Mouse (Mus musculus) embryonic facial prominence, embryonic 11.5 days (tissue): Measurements from ENCODE around the gene Slc6a1. TPM values are rescaled to one million over a fixed set of nuclear protein-coding genes. Genes with fewer than 3 reads are reported as not detected.
A peak's percentile ranks its signal among the peaks of the same experiment; 100 is the strongest.

Source experiments
- ATAC-seq: fragments of 200-750 bp; cut with Nextera tagmentation; replicated peaks from 2 replicates; pipeline ENCODE4 v1.8.0; 2017; ENCODE audit warnings: low read depth; ENCODE audit not compliant: insufficient number of reproducible peaks, low FRiP score, low TSS enrichment
- DNase-seq: peaks from one replicate; pipeline ENCODE4 v3.0.0-alpha.2; 2015; ENCODE audit warnings: low spot score
- H3K27ac ChIP-seq: fragments of 300-500 bp; sonication (generic); replicated peaks from 2 replicates; pipeline ENCODE4 v1.5.1; 2014; ENCODE audit warnings: mild to moderate bottlenecking, low read depth, low read length, control low read depth
- H3K27me3 ChIP-seq: fragments of 300-500 bp; sonication (generic); 2 replicates; pipeline ENCODE4 v1.6.1; 2014; ENCODE audit warnings: mild to moderate bottlenecking, low read length, moderate library complexity, mixed read lengths; ENCODE audit not compliant: control insufficient read depth, insufficient read depth
- H3K36me3 ChIP-seq: fragments of 300-500 bp; sonication (generic); replicated peaks from 2 replicates; pipeline ENCODE4 v1.6.1; 2014; ENCODE audit warnings: low read depth, mild to moderate bottlenecking, low read length, moderate library complexity, mixed read lengths; ENCODE audit not compliant: control insufficient read depth, insufficient read depth
- H3K4me1 ChIP-seq: fragments of 300-500 bp; sonication (generic); 2 replicates; pipeline ENCODE4 v1.6.1; 2014; ENCODE audit warnings: low read length, mixed read lengths; ENCODE audit not compliant: control insufficient read depth, insufficient read depth
- H3K4me2 ChIP-seq: fragments of 300-500 bp; sonication (generic); 2 replicates; pipeline ENCODE4 v1.6.1; 2014; ENCODE audit warnings: low read depth, mild to moderate bottlenecking, control low read depth, low read length, moderate library complexity
- H3K4me3 ChIP-seq: fragments of 300-500 bp; sonication (generic); 2 replicates; pipeline ENCODE4 v1.5.1; 2014; ENCODE audit warnings: low read depth, low read length, control low read depth
- H3K9ac ChIP-seq: fragments of 300-500 bp; sonication (generic); replicated peaks from 2 replicates; pipeline ENCODE4 v1.6.1; 2014; ENCODE audit warnings: mild to moderate bottlenecking, control low read depth, low read length
- H3K9me3 ChIP-seq: fragments of 300-500 bp; sonication (generic); replicated peaks from 2 replicates; pipeline ENCODE4 v1.6.1; 2016; ENCODE audit warnings: mild to moderate bottlenecking, low read length, inconsistent platforms, mixed read lengths; ENCODE audit not compliant: control insufficient read depth
- WGBS: fragments of 180-500 bp; shearing (Covaris S2); extraction: QIAGEN DNeasy Blood & Tissue Kit; methylation state at CpG from one replicate; pipeline ENCODE4 v1.1.7; 2014; 5-methylcytosine and 5-hydroxymethylcytosine counted together
- polyA plus RNA-seq: library from polyadenylated mRNA; unstranded; fragments of >200 nt; fragmentation: Nextera tagmentation; extraction: Ambion mirVana; gene quantifications from 2 replicates; pipeline ENCODE4 v1.2.1, GENCODE M21; 2014

The Slc6a1 gene
- polyA plus RNA-seq, 1 experiment from 2014 or later, result 2.7 TPM

DNA sequence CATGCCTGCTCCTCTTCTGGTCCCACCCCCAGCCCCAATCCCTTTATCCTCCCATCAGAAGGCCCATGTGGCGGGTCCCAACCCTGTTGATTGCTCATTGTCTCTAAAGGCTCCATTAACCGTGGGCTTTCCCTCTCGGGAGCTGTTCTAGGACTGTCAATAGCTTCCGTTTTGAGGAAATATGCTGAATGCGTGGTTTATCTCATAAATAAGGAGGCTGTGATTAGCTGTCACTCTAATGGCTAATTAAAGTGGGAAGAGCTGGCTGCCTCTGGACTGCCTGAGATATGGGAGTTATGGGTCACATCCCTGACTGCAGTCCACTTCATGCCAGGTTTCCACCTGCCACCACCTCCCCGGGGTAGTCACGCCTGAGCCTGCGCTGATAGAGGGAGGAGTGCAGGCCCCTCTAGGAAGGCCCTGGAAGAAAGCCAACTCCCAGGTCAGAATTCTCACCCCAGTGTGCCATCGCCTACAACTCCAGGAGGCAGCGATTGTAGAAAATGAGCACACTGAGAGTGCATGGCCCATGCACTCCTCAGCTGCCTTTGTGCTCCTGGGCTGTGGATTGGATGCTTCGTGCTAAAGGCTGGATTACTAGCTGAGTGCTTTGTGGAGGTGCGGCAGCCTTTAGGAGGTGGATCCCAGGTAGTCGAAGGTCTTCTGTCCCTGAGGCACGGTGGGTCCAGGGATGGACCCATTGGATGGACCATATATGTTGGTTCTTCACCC lies 8.3 kb upstream of the Slc6a1 start:
- no peak overlapping the region for H3K9ac ChIP-seq
- no peak overlapping the region for H3K4me2 ChIP-seq
- H3K4me1 ChIP-seq, result no peaks in the 10 kb centered on the region
- no peak for ATAC-seq
- no peak overlapping the region for H3K4me3 ChIP-seq
- H3K9me3 ChIP-seq, result no peaks in the 10 kb centered on the region
- no peak for DNase-seq
- no peak overlapping the region for H3K27ac ChIP-seq
- no peaks in the 10 kb centered on the region for H3K36me3 ChIP-seq
- H3K27me3 ChIP-seq, result no peaks in the 10 kb centered on the region
- 72% methylated on average over 14 of the region's 14 CpGs for WGBS

DNA sequence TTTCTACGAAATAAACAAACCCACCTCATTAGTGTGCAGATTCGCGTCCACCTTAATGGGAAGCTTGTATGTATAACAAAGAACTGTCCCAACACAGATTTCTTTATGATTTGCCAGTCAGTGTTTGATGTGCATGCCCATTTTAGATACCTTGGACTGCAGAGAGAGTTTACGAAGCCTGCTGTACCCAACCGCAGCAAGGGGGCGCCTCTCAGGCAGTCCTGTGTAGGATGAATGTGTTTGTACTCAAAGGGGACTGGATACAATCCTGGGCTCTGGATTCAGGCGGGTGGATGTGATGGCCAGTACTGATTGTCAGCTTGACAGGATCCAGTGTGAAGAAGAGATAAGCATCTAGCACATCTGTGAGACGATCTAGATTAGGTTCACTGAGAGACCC lies 6.6 kb upstream of the Slc6a1 start:
- ATAC-seq (no peak), DNase-seq (no peak)
- Histone ChIP-seq H3K4me2 (no peak overlapping the region), H3K27ac (no peak overlapping the region), H3K9me3 (no peaks in the 10 kb centered on the region), H3K9ac (no peak overlapping the region), H3K27me3 (no peaks in the 10 kb centered on the region), H3K4me1 (no peaks in the 10 kb centered on the region), H3K36me3 (no peaks in the 10 kb centered on the region), H3K4me3 (no peak overlapping the region)
- 58% methylated on average over 8 of the region's 8 CpGs for WGBS

DNA sequence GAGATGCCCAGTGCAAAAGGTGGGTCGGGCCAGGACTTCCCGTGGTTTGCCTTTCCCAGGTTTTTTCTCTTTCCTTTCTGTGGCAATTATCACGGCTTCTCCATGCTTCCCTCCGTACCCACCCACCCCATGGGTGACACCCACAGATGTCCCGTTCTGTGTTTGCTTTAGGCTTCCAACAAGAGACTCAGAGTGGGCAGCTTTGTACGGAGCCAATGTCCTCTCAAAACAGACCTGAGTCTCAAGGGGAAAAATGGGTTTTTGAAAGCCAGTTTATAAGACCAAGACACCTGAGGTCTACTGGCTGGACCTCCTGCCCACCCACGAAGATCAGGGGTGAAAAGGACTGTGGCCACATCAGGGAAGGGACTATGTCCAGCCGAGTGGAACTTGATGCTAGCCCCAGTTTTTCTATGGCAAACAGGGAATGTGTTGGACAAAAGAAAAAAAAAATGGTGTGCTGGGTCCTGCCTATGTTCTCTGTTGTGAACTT lies 889 bp downstream of the Slc6a1 start:
- peak overlapping the region; percentile 26 for H3K4me2 ChIP-seq
- no peak for ATAC-seq
- H3K27me3 ChIP-seq, result peaks cover 33% of the 10 kb centered on the region
- DNase-seq, result no peak
- peaks cover 3% of the 10 kb centered on the region; the same call in 1 of the 2 replicates for H3K4me1 ChIP-seq
- H3K9ac ChIP-seq, result no peak overlapping the region
- no peaks in the 10 kb centered on the region for H3K9me3 ChIP-seq
- peak overlapping the region; percentile 29; the same call in 1 of the 2 replicates for H3K4me3 ChIP-seq
- H3K27ac ChIP-seq, result no peak overlapping the region
- no peaks in the 10 kb centered on the region for H3K36me3 ChIP-seq
- 15% methylated on average over 8 of the region's 8 CpGs for WGBS

DNA sequence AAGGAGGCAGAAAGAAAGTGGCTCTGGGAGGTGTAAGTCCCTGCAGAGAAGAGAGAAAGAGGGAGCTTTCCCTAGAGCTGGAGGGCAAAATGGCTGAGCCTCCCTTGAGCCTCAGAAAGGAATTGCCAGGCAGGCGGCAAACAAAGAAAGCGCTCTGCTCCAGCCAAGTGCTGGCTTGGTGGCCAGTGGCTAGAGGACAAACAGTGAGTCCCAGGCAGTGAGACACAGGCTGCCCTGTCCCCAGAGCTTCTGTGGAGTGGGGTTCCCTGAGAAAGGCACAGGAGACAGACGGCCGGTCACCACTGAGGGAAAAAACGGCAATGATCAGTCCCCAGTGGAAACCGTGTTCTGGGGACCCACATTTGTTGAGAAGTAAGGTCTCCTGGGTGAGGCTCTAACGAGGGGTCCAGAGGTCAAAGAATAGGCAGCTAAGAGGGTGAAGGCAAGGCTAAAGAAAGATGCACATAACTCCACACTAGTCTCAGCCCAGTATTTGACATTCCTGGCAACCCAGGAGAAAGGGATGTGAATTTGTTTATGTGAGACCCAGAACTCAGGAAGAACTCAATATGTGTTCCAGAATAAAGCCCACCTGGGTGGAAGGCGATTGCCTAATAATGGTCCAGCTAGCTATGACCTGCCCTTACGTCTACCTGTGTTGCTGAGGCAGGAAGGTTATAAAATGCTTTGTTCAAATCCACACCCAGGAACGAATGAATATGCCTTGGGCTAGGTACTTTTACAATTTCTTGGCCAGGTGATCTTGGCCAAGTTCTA lies 1.7 kb downstream of the Slc6a1 start:
- H3K9ac ChIP-seq, result no peak overlapping the region

DNA sequence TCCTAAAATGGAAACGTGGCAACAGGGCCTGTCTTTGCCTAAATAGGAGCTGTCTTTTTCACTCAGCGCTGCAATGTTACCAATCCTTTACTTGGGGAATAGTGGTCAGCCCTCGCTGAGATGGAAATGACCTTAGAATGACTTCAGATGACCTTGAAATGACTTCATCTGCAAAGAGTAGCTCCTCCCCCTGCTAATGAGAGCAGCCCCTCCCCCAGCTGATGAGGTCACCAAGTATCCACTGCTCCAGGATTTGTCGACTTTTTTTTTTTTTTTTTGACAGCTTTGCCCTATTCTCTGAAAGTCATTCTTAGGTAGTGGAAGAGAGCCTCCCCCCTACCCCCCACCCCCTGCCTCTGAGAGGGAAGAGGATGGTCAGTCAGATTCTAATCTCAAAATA lies 3.0 kb downstream of the Slc6a1 start:
- Histone ChIP-seq H3K36me3 (no peaks in the 10 kb centered on the region), H3K9ac (no peak overlapping the region), H3K4me2 (no peak overlapping the region), H3K27ac (no peak overlapping the region), H3K4me3 (no peak overlapping the region), H3K27me3 (peaks cover 33% of the 10 kb centered on the region), H3K9me3 (no peaks in the 10 kb centered on the region), H3K4me1 (peaks cover 3% of the 10 kb centered on the region; the same call in 1 of the 2 replicates)
- no peak for ATAC-seq
- 33% methylated on average over 4 of the region's 4 CpGs for WGBS
- DNase-seq, result no peak

More for the DNA sequence above, 1.7 kb downstream of the Slc6a1 start:
- Histone ChIP-seq H3K9me3 (no peaks in the 10 kb centered on the region), H3K4me3 (no peak overlapping the region), H3K36me3 (no peaks in the 10 kb centered on the region), H3K4me2 (no peak overlapping the region), H3K27me3 (peaks cover 33% of the 10 kb centered on the region), H3K4me1 (peaks cover 3% of the 10 kb centered on the region; the same call in 1 of the 2 replicates), H3K27ac (no peak overlapping the region)
- DNase-seq, result no peak
- 43% methylated on average over 10 of the region's 10 CpGs for WGBS
- no peak for ATAC-seq

DNA sequence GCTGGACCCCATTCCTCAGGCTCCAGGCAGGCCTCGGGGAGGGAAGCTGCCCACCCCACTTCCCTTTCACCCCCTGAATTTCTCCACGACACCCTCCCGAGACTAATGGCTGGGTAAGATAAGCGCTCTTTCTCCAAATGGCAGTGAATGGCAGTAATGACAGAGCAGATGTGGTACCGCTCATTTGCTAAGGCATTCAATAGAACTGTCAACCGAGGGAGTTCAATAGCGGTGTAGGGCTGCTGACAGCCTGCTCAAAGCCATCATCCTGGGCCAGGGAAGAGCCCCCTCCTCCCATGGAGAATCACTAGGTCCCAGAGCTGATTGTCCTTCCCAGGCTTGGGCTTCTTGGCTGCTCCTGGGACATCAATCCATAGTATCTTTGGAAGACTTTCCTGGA lies 6.7 kb downstream of the Slc6a1 start:
- WGBS, result 47% methylated on average over 7 of the region's 7 CpGs
- H3K36me3 ChIP-seq, result no peaks in the 10 kb centered on the region
- H3K4me2 ChIP-seq, result no peak overlapping the region
- no peaks in the 10 kb centered on the region for H3K4me1 ChIP-seq
- DNase-seq (no peak), ATAC-seq (peak; percentile 53; the same call in 1 of the 2 replicates)
- no peaks in the 10 kb centered on the region for H3K9me3 ChIP-seq
- H3K27ac ChIP-seq, result no peak overlapping the region
- H3K4me3 ChIP-seq, result no peak overlapping the region
- H3K27me3 ChIP-seq, result peaks cover 13% of the 10 kb centered on the region
- no peak overlapping the region for H3K9ac ChIP-seq

DNA sequence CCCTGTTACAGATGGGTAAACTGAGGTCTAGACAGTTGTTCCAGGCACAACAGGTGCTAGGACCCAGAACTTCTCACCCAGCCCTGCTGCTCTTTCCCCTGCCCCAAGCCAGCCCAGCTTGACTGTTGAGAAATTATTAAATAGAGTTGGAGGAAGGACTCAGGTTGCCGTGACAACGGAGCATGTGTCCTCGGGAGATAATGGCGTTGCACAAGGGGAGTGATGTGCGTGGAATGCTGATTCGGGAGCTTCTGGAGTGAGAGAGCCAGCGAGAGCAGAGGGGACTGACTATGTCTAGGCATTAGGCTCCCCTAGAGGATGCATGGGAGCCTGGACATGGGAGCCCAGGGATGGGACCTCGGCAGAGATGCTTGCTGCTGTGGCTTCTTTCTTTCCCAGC lies 7.7 kb downstream of the Slc6a1 start:
- Histone ChIP-seq H3K9me3 (no peaks in the 10 kb centered on the region), H3K36me3 (no peaks in the 10 kb centered on the region), H3K4me3 (no peak overlapping the region), H3K4me1 (no peaks in the 10 kb centered on the region), H3K27me3 (peaks cover 5% of the 10 kb centered on the region; the same call in 1 of the 2 replicates), H3K9ac (no peak overlapping the region), H3K4me2 (no peak overlapping the region), H3K27ac (no peak overlapping the region)
- ATAC-seq, result no peak; the same call in 1 of the 2 replicates
- 50% methylated on average over 8 of the region's 8 CpGs for WGBS
- peak; percentile 55 for DNase-seq

DNA sequence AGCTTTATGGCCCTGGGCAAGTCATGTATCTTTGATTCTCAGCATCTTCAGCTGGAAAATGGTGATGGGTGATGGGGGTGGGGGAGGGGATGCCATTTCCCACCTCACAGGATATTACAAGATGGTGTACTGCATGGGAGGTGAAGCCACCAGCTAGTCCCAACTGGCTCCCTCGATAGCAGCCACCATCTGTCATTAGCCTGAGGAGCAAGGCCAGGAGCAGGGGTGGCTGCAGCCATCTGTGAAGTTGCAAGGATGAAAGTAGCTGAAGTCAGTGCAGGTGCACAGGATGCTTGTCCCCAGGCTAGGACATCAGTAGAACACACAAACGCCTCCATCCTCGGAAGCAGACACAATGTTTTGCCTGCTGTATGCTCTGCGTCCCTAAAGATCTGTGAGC lies 8.5 kb downstream of the Slc6a1 start:
- DNase-seq (no peak), ATAC-seq (no peak)
- Histone ChIP-seq H3K36me3 (no peaks in the 10 kb centered on the region), H3K9ac (no peak overlapping the region), H3K4me2 (no peak overlapping the region), H3K27ac (no peak overlapping the region), H3K4me3 (no peak overlapping the region), H3K9me3 (no peaks in the 10 kb centered on the region), H3K27me3 (peaks cover under 1% of the 10 kb centered on the region; the same call in 1 of the 2 replicates), H3K4me1 (no peaks in the 10 kb centered on the region)
- WGBS, result 66% methylated on average over 4 of the region's 4 CpGs
